Mouse (Mus musculus) monocyte, adult 5-6 weeks (primary cell): ENCODE data around the gene Foxr1. TPM values are rescaled to one million over a fixed set of nuclear protein-coding genes. Genes with fewer than 3 reads are reported as not detected.
A peak's percentile ranks its signal among the peaks of the same experiment; 100 is the strongest.

Experiments
- ATAC-seq: fragments of 153-309, 156-312 bp; replicated peaks from 2 replicates; pipeline ENCODE4 v1.8.0; 2017; ENCODE audit warnings: mild to moderate bottlenecking; ENCODE audit not compliant: low TSS enrichment, insufficient number of reproducible peaks, severe bottlenecking, poor library complexity, low FRiP score
- total RNA-seq: library from RNA; stranded (forward); fragments of 200-1000, 200-491, 200-594 nt; gene quantifications from 3 replicates; pipeline ENCODE4 v1.2.3, GENCODE M21; 2017

The Foxr1 gene
- total RNA-seq, 1 experiment from 2014 or later: not detected

DNA sequence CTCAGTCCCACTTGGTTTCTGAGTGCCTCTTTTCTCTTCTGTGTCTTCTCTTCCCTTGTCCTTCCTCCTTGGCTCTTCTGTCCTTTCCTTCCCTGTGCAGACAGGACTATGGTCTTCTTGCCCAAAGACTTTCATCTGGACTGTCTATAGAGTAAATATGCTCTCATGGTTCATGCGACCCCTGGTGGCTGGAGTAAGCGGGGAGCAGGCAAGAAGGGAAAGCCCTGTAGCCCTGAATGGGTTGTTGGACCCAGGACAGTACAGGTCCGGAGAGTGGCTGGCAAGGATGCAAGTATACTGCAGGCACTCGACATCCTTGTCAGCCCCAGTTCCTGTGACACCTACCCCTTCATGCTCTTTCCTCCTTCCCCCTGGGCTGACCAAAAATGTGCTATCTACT is 49.5 kb downstream of the Foxr1 start:
- peak; percentile 60 for ATAC-seq

DNA sequence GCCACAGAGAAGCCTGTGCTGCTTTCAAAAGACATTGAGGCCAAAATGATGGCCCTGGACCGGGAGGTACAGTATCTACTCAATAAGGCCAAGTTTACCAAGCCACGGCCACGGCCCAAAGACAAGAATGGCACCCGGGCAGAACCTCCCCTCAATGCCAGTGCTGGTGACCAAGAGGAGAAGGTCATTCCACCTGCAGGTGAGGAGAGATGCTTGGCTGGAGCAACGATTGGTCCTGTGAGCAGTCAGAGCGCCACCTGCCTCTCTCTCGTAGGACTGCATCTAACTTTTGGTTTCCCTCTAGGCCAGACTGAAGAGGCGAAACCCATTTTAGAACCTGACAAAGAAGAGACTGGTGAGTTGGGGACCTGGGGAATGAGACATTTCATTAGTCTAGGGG is 51.7 kb downstream of the Foxr1 start:
- peak; percentile 65; the same call in 1 of the 2 replicates for ATAC-seq

DNA sequence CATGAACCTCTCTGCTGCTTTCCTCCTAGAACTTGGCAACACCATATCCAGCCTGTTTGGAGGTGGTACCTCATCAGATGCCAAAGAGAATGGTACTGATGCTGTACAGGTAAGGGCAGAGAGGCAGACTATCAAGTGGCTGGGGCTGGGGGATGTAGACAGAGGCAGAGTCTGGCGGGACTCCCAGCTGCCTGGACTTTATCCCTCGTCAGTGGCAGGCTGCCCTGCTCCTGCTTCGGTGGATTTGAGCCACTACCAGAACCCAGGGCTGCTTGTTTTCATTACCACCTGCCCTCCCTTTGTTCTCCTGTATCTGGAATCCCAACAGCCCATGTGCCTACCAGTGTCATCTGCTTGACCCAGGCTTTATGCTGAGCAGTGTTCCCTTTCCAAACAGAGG is 53.7 kb downstream of the Foxr1 start:
- no peak for ATAC-seq

DNA sequence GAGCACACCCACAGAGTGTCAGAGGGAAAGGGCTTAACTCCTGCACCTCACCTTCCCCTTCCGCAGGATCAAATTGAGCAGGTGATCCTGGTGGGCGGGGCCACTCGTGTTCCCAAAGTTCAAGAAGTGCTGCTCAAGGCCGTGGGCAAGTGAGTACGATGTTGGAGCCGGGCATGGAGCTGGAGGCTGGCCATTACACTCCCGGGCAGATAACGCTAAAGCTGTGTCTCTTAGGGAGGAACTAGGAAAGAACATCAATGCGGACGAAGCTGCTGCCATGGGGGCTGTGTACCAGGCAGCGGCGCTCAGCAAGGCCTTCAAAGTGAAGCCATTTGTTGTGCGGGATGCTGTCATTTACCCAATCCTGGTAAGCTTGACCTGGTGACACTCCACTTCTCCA is 56.3 kb downstream of the Foxr1 start:
- ATAC-seq: no peak

Other genes starting within 250 kb of the Foxr1 start
- 47.1 to 115 TPM (median 63.1 TPM) in 3 replicates for gene Cbl, start 207.1 kb downstream of the Foxr1 start, total RNA-seq
- not detected in 3 replicates for gene Ccdc153, start 200.5 kb downstream of the Foxr1 start, total RNA-seq
- gene Pdzd3, start 189.7 kb downstream of the Foxr1 start, total RNA-seq: 1.7 TPM in 1 of 3 replicates, not detected in the others
- gene Nlrx1, start 172.5 kb downstream of the Foxr1 start, total RNA-seq: 14.8 to 15.8 TPM (median 15.3 TPM) in 3 replicates
- gene Abcg4, start 152.5 kb downstream of the Foxr1 start, total RNA-seq: not detected in 3 replicates
- gene Hinfp, start 135.5 kb downstream of the Foxr1 start, total RNA-seq: 22.9 to 34.0 TPM (median 23.0 TPM) in 3 replicates
- gene C2cd2l, start 120.9 kb downstream of the Foxr1 start, total RNA-seq: 6.0 to 18.9 TPM (median 12.2 TPM) in 3 replicates
- gene Dpagt1, start 115.1 kb downstream of the Foxr1 start, total RNA-seq: 1.8 to 5.6 TPM (median 2.3 TPM) in 3 replicates
- gene H2afx, start 106.4 kb downstream of the Foxr1 start, total RNA-seq: 8.1 to 12.3 TPM (median 8.6 TPM) in 3 replicates
- 8.2 to 19.1 TPM (median 15.1 TPM) in 3 replicates for gene Hmbs, start 96.9 kb downstream of the Foxr1 start, total RNA-seq
- gene Vps11, start 79.5 kb downstream of the Foxr1 start, total RNA-seq: 27.4 to 38.1 TPM (median 32.2 TPM) in 3 replicates
- gene Hyou1, start 61.6 kb downstream of the Foxr1 start, total RNA-seq: 47.1 to 80.0 TPM (median 54.2 TPM) in 3 replicates
- gene Slc37a4, start 44.3 kb downstream of the Foxr1 start, total RNA-seq: 15.9 to 33.9 TPM (median 22.1 TPM) in 3 replicates
- 995 to 1,562 TPM (median 1,501 TPM) in 3 replicates for gene Rps25, start 34.0 kb downstream of the Foxr1 start, total RNA-seq
- 25.9 to 40.8 TPM (median 32.3 TPM) in 3 replicates for gene Trappc4, start 33.5 kb downstream of the Foxr1 start, total RNA-seq
- gene Ccdc84, start 22.6 kb downstream of the Foxr1 start, total RNA-seq: 25.5 to 38.4 TPM (median 28.7 TPM) in 3 replicates
- not detected in 3 replicates for gene Upk2, start 13.8 kb upstream of the Foxr1 start, total RNA-seq
- 2.8 to 14.1 TPM (median 2.8 TPM) in 3 replicates for gene Bcl9l, start 41.7 kb upstream of the Foxr1 start, total RNA-seq
- gene Cxcr5, start 120.7 kb upstream of the Foxr1 start, total RNA-seq: 13.4 to 23.0 TPM (median 17.5 TPM) in 3 replicates
- gene Ddx6, start 163.8 kb upstream of the Foxr1 start, total RNA-seq: 131 to 157 TPM (median 139 TPM) in 3 replicates
- not detected in 3 replicates for gene Treh, start 232.1 kb upstream of the Foxr1 start, total RNA-seq